Mouse (Mus musculus) adrenal gland, postnatal 25 days (tissue): Measurements from ENCODE around the gene Olfr1342. TPM values are rescaled to one million over a fixed set of nuclear protein-coding genes. Genes with fewer than 3 reads are reported as not detected.

Source experiments
- DNase-seq: peaks from one replicate; pipeline ENCODE4 v3.0.0; 2021; ENCODE audit warnings: mixed read lengths
- long read RNA-seq: library from polyadenylated mRNA; stranded (forward); transcript quantifications from one replicate; pipeline ENCODE4 v2.0.0, GENCODE M21; 2021
- total RNA-seq: library from RNA; stranded (reverse); gene quantifications from 2 replicates; pipeline ENCODE4 v1.2.3, GENCODE M21; 2021

Gene Olfr1342
- total RNA-seq: not detected in 2 replicates
- long read RNA-seq: 0 reads

DNA sequence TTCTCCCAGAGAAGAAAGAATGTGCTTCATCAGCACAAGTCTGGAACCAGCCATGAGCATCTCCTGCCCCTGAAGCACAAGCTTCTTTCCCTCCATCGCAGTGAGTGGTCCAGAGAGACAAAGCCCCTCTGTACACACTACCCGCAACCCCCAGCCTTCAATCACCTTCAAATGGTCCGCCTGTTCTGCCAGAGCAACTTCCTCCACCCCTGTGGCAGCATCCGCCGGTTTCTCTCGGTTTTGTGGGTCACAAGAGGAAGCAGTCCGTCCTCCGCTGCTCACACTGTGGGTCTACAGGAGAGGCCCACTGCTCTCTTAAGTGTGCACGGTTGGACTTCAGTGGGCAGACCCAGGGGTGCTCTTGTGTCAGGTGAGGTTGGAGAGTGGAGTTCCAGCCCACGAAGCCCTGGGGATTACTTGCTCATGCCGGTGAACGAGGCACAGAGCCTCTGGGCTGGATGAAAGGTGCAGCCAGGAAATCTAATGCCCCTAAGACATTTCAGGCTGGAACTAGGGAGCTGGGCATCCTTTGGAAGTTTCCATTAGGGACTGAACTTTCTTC is at the start of gene Olfr1342:
TSS of gene Olfr1342 (minus strand) at position 345 of the 562 bp plus-strand sequence.
- DNase-seq: no peak

DNA sequence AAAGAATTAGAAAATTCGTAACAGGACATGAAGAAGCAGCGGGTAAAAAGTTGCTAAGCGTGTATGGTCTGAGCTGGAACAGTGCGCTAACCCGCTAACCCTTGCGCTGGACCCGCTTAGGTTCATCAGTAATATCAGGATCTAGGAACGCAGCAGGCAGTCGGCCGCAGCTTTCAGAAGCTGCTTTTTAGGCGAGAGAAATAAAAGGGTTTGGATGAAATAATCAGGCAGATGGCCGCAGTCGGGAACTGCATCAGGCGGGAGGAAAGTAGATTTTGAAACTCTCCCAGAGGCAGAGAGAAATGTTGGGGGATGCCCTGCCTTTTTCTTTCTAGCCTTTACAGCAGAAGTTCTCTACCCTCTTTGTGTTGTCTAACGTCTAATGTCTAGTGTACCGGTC is 49.3 kb upstream of the Olfr1342 start:
- DNase-seq: no peak

DNA sequence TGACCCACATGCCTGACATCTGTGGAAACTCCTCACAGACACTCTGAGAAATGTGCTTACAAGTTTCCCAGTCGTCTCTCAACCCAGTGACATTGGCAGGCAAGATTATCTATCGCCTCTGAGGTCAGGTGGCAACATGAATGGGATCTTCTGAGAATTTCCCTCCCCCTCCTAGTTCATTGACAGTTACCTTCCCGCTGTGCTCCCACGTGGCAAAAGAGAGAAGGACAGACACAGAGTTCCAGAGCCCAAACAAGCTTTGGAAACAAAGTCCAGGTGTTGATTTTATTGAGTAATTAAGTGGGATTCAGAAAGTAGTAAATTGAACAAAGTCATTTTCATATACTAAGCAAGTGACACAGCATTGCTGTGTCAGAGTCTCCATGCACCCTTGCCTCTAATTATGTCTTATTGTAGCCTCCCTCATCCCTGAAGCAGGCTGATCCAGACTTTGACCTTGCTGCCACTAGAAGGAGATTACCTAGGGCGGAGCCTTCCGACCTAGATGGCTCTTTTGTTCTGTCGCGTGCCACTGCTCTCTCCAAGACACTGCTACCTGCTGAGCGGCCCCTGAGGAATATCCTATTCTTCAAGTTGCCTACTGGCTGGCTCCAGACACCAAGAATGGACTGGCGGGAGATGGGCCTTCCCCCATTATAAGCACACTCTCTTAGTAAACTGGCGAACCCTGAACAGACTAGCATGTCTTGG is 48.6 kb upstream of the Olfr1342 start:
- no peak for DNase-seq

DNA sequence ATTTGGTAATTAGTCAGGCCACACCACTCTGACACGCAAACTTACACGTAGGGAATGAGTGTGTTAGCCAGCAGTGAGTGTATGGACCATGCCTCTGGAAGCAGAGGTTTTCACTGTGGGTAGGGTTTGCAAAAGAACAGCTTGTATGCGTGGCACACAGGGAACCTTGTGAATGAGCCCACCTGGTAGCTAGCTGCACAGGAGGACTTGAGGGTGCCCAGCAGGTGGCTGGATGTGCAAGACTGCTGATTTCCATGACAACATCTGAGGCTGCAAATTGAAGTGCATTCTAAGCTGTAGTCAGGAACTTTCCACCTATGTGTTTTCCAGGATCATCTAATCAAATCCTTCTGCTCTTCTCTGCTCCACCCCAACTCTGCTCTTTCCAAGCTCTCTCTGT is 47.0 kb upstream of the Olfr1342 start:
- DNase-seq: no peak

DNA sequence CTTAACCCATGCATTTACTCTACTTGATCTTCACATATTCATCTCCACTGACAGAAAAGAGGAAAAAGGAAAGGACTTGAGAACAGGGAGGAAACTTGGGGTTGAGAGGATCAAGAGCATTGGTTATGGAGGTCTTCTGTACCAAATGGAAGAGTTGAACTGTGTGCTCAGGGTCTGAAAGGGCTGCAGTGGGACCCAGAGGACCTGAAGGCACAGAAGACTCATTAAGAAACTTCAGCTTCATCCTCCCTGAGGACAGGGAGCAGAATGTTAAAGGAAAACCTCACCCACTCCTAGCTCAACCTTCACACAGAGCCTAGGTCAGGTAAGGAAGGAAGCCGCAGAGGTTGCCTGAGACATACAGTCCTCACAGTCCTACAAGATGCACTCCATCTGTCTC is 39.3 kb upstream of the Olfr1342 start, which contains the start of gene Olfr1339:
TSS of gene Olfr1339 (plus strand) at position 301 of the 400 bp plus-strand sequence.
- no peak for DNase-seq

DNA sequence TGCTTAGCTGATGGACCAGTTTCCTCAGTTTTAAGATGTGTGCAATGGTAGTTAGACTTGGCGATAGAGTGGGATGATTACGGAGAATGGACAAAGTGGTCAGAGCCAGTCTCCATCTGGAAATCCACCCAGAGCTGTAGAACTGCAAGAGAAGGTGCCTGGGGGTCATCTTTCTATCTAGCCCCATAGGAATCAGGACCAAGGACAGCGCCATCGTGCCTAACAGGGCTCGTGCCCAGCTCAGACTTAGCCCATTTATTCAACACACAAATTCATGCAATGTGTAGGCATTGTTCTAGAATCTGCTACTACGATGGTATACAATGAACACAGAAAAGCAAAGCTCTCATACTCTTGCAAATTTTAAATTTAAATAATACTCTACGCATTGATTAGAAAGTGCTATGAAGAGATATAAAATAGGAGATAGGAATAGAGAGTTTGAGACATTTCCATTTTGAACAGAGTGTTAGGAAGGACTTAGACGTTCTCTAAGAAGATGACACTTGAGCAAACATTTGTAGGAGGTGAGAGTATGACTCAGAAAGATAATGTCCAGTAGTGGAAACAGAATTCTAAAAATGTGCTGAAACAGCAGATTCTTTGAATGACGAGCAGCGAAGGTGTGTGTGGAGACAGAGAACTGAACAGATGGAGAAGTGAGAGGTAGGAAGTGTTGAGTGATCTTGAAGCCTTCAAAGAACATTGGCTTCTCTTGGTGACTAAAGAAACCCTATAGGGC is 29.4 kb upstream of the Olfr1342 start:
- DNase-seq: peak; percentile 20

DNA sequence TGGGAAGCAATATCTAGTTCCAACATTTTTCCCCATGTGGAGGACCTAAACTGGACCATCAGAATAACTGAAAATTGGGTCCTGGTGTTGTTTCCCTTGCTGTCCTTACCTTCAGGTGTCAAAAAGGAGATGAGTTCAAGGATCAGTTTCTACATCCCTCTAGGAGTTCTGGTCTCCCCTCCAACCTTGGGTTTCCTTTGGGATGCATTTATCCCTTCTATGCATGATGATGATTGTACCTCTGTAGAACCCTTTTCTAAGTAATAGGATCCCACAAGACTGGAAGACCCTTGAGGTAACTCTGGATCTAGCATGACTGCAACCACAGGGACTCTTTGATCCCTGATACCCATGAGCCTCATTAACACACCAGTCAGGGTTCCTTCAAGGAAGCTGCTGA is 27.3 kb upstream of the Olfr1342 start, which contains the start of gene Olfr1340:
TSS of gene Olfr1340 (plus strand) at position 301 of the 400 bp plus-strand sequence.
- no peak for DNase-seq

DNA sequence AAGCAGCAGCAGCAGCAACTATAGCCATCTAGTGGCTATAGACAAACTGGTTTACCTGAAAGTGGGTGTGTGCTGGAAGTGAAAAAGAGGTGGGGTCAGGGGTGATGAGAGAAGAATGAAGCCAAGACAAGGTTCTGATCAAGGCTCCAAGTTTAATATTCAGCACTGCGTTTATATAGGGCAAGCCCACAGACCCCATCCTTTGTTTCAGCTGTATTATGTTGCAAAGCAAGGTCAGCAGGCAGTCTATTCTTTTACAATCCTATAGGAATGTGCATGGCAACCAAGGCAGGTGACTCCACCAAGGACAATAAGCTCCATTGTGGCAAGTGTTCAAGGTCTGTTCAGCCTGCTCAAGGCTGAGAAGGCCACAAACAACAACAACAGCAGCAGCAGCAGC is 19.1 kb upstream of the Olfr1342 start:
- no peak for DNase-seq

DNA sequence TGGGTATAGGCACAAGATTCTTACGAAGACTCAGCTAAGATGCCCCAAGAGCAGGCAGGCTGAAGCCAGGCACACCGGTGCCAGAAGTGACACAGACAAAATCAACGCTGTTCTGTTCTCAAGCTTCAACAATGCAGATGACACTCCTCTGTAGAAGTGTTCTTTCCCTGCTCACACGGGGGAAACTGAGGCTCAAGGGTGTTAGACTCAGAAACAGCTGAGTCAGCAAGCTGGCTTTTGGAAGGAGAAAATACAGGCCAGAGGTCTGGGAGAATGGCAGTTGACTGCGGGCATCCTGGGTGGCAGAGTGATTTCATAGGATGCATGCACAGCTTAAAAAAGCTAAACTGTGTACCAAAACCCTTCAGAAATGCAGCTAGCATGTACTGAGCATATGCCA is 15.5 kb upstream of the Olfr1342 start:
- DNase-seq: no peak

DNA sequence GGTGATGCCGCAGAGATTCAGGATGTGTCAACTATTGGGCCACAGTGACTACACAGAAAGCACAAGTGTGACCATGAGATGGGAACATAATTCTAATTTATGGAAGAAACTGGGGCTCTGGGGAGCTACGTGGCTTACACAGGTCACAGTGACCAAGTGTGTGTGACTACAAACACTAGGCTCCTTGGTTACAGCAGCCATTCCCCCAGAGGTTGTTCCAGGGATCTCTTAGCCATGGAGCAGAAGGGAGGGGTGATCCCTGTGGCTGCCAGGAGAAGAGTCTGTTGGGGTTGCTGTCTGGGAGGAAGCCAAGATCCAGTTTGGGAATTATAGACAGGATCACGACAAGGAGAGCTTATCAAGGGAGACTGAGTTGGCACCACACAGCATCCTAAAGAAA is 10.7 kb upstream of the Olfr1342 start, which contains the start of gene Olfr1341:
TSS of gene Olfr1341 (plus strand) at position 301 of the 400 bp plus-strand sequence.
- no peak for DNase-seq

DNA sequence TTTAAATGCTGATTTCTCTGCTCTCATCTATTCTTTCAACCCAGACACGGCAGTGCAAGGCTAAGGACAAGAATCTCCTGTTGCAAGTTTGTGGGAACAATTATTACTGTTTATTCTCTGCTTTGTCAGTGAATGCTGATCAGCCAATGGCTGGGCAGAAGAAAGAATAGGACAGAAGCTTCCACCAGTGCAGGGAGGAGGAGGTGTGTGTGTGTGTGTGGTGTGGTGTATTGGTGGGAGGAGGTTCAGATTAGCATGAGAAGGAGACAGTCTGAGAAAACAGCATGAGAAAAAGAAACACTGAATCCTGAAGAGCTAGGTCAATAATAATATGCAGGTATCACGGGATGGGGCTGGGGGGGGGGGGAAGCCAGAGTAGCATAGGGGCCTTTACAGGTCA is 1.3 kb upstream of the Olfr1342 start:
- no peak for DNase-seq

DNA sequence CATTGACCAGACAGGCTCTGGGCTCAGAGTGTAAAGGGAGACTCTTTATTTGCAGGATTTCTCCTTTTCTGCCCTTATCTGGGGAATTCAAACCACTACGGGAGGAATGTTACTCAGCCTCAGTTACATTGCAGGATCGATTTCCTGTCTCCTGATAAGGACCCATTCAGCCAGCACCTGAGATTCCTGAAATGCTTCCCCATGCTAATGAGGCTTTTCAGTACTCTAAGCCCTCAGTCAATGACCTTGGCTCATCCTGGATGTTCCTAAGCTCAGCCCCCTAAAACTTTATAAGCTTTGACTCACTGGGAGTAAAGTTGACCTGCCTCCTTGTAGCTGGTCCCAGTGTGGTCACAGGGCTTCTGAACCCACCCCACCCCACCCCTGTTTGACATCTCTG is 5.5 kb downstream of the Olfr1342 start:
- DNase-seq: no peak

DNA sequence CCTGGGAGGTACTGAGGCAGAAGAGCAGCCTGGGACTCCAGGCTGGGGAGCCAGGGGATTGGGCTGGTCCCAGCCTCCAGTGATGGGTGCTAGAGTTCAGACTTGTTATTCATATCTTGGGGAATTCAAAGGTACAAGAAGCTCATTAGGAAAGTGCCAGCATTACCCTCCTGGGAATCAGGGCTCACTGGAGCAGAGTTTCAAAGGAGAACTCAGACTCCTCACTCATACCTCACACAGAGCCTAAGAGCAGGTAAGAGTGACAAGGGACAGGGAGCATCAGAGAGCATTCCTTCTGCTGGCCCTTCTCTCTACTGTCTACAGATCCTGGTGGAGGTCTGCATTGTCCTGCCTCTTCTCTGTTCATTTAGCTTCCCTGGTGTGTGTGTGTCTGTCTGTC is 33.9 kb downstream of the Olfr1342 start, which contains the start of gene Olfr62:
TSS of gene Olfr62 (plus strand) at position 301 of the 400 bp plus-strand sequence.
- DNase-seq: no peak

DNA sequence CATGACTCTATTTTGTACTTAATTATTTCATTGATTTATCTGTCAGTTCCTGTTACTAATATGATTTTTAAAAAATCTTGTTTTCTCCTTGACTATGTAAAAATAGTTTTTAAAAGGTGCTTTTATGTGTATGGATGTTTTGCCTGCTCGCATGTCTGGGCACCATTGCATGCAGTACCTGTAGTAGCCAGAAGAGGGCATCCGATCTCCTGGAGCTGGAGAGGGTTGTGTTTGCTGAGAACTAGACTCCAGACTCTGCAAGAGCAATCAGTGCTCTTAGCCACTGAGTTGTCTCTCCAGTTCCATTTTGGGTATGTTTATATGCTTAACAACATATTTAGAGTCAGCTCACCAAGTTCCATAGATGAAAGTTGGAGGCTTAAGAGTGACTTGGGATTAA is 47.3 kb downstream of the Olfr1342 start:
- peak; percentile 35 for DNase-seq

DNA sequence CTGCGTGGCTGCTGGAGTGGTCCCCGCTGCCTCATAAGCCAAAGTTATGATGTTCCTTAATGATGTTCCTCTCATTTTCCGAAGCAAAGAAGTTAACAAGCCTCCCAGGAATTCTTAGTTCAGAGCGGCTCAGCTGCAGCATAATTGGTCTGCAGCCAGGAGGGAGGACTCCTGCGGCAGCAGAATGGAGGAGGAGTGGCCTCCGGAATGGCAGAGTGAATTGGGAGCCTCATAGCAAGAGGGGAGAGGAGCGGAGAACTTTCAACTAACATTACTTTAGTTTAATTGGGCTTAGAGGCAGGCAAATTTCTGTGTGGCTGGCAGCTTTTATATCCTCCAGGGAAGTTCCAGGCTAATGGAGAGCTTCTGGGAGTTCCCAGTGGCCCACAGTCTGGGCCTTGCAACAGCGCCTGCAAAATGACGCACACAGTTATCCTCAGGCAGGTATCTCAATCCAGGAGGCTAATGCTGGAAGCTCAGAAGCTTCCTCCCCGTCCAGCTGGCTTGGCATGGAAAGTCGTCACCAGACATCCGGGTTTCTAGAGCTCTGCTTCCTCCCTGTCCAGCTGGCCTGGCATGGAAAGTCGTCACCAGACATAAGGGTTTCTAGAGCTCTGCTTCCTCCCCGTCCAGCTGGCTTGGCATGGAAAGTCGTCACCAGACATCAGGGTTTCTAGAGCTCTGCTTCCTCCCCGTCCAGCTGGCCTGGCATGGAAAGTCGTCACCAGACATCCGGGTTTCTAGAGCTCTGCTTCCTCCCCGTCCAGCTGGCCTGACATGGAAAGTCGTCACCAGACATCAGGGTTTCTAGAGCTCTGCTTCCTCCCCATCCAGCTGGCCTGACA is 50.0 kb downstream of the Olfr1342 start:
- no peak for DNase-seq

Other genes with a start within 250 kb of the Olfr1342 start
- not detected in 2 replicates for gene Mpl, start 235.2 kb downstream of the Olfr1342 start, total RNA-seq
- 36.3 and 44.4 TPM in 2 replicates for gene Tie1, start 202.7 kb downstream of the Olfr1342 start, total RNA-seq
- not detected in 2 replicates for gene 2610528J11Rik, start 165.8 kb downstream of the Olfr1342 start, total RNA-seq
- gene Tmem125, start 148.7 kb downstream of the Olfr1342 start, total RNA-seq: not detected in 2 replicates
- gene Cfap57, start 72.0 kb downstream of the Olfr1342 start, total RNA-seq: not detected in 2 replicates
- 67.7 and 74.7 TPM in 2 replicates for gene Ebna1bp2, start 72.0 kb downstream of the Olfr1342 start, total RNA-seq
- not detected in 2 replicates for gene Olfr62, start 33.8 kb downstream of the Olfr1342 start, total RNA-seq
- not detected in 2 replicates for gene Olfr1341, start 10.8 kb upstream of the Olfr1342 start, total RNA-seq
- gene Olfr1340, start 27.4 kb upstream of the Olfr1342 start, total RNA-seq: not detected in 2 replicates
- gene Olfr1339, start 39.4 kb upstream of the Olfr1342 start, total RNA-seq: not detected in 2 replicates
- gene Olfr1338, start 66.0 kb upstream of the Olfr1342 start, total RNA-seq: not detected in 2 replicates
- gene Olfr1337, start 89.8 kb upstream of the Olfr1342 start, total RNA-seq: not detected in 2 replicates
- not detected in 2 replicates for gene Olfr1335, start 117.2 kb upstream of the Olfr1342 start, total RNA-seq
- gene Olfr1333, start 143.5 kb upstream of the Olfr1342 start, total RNA-seq: not detected in 2 replicates
- not detected in 2 replicates for gene Olfr1331, start 171.9 kb upstream of the Olfr1342 start, total RNA-seq
- gene Olfr1330, start 195.8 kb upstream of the Olfr1342 start, total RNA-seq: not detected in 2 replicates
- gene Olfr1329, start 224.7 kb upstream of the Olfr1342 start, total RNA-seq: not detected in 2 replicates
- gene Olfr1328, start 245.9 kb upstream of the Olfr1342 start, total RNA-seq: not detected in 2 replicates